28 mouse cellular contexts compared by ENCODE assay signal in the genomic region with DNA sequence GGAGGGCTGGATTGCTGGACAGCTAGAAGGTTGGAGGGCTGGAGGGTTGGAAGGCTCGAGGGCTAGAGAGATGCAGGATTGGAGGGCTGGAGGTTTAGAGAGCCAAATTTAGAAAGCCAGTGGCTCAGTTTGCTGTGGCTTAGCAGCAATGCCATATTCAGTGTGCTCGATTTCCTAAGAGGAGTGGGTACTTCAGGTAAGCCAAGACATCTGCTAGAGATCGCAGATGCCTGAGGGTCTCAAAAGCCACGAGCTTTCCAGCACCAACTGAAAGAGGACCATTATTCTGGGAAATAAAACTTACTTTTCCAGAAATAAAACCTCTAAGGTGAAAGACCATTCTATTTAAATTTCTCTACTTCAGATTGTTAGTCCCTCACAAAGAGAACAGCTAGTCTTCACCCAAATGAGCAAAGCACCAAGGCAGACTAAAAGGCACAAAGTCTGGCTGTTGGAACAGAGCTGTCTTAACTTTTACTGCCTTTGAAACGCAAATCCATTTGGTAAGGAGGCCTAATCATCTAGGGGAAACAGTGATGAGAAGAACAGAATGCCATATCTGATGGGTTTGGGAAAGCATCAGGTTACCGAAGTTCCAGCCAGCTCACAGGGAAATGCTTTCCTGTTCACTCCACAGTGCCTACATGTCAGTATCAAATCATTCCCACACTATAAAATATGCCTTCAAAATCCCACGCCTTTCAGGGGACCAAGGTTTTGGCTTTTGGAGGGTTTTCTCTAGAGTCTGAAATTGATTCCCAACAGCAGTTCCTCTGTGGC.
DNase-seq lines count a peak whose midpoint lies in the region; ATAC-seq and TF ChIP-seq lines count a peak whose summit lies in the region.
"Had no signal": no experiment of that assay in that cellular context is flagged by ENCODE, and none has a peak within 500 bp of the region (broad histone marks: within the 10 kb centered on the region; RNA-seq: fewer than 3 reads in every experiment).

No protein-coding gene starts in this region.

- no peak overlapping the region for H3K9ac ChIP-seq in limb, embryonic 11.5 days (ENCODE audit: low read length)
- no peak overlapping the region for H3K9ac ChIP-seq in embryonic facial prominence, embryonic 15.5 days
- H3K9ac ChIP-seq in limb, embryonic 14.5 days (ENCODE audit: low read depth, low read length, severe bottlenecking), result no peak overlapping the region
- no peak overlapping the region for H3K9ac ChIP-seq in intestine, embryonic 16.5 days (ENCODE audit: low read depth, low read length)
- H3K9ac ChIP-seq: heart, embryonic 13.5 days; intestine, embryonic 15.5 days; liver, embryonic 15.5 days; lung, embryonic 14.5 days; neural tube, embryonic 12.5 days had no signal

- no peak overlapping the region for H3K4me3 ChIP-seq in limb, embryonic 11.5 days (ENCODE audit: low read depth, low read length)
- H3K4me3 ChIP-seq in limb, embryonic 10.5 days, result no peak overlapping the region
- no peak overlapping the region for H3K4me3 ChIP-seq in embryonic facial prominence, embryonic 15.5 days (replicated peaks)
- H3K4me3 ChIP-seq in limb, embryonic 14.5 days (replicated peaks; ENCODE audit: low read length), result no peak overlapping the region
- no peak overlapping the region for H3K4me3 ChIP-seq in kidney, adult 2 months (ENCODE audit: insufficient read depth, low read depth, low read length)
- H3K4me3 ChIP-seq in intestine, embryonic 16.5 days (ENCODE audit: low read length), result no peak overlapping the region
- H3K4me3 ChIP-seq: gastrocnemius, adult 2 months; heart, embryonic 13.5 days; intestine, embryonic 15.5 days; liver, embryonic 15.5 days; neural tube, embryonic 12.5 days had no signal

- peak; percentile 47; the same call in 1 of the 2 replicates for ATAC-seq in limb, embryonic 11.5 days (ENCODE audit: insufficient number of reproducible peaks, low FRiP score, low TSS enrichment, low read depth)
- no peak; the same call in 1 of the 2 replicates for ATAC-seq in embryonic facial prominence, embryonic 15.5 days (ENCODE audit: insufficient number of reproducible peaks, low FRiP score, low TSS enrichment, low read depth)
- ATAC-seq in limb, embryonic 14.5 days (ENCODE audit: low FRiP score, low read depth), result peak; percentile 83
- ATAC-seq in intestine, embryonic 16.5 days, result no peak
- ATAC-seq: forebrain, embryonic 14.5 days; hindbrain, postnatal 0 days; intestine, embryonic 15.5 days; midbrain, embryonic 16.5 days had no signal

- no peaks in the 10 kb centered on the region for H3K36me3 ChIP-seq in limb, embryonic 11.5 days (ENCODE audit: control insufficient read depth, insufficient read depth, low read length)
- H3K36me3 ChIP-seq in limb, embryonic 10.5 days, result no peaks in the 10 kb centered on the region
- H3K36me3 ChIP-seq in embryonic facial prominence, embryonic 15.5 days, result no peaks in the 10 kb centered on the region
- no peaks in the 10 kb centered on the region for H3K36me3 ChIP-seq in limb, embryonic 14.5 days (ENCODE audit: control insufficient read depth, insufficient read depth, low read length)
- no peaks in the 10 kb centered on the region for H3K36me3 ChIP-seq in kidney, adult 2 months (ENCODE audit: control insufficient read depth, insufficient read depth, low read length)
- no peaks in the 10 kb centered on the region for H3K36me3 ChIP-seq in intestine, embryonic 16.5 days (ENCODE audit: control insufficient read depth, insufficient read depth, low read length)
- H3K36me3 ChIP-seq: heart, embryonic 13.5 days; intestine, embryonic 15.5 days; liver, embryonic 15.5 days; neural tube, embryonic 12.5 days had no signal

- TF ChIP-seq POLR2A in limb, embryonic 14.5 days (IDR thresholded peaks at IDR 0.05; ENCODE audit: borderline replicate concordance, extremely low read depth, insufficient read depth, insufficient read length), result no peak
- TF ChIP-seq POLR2A in kidney, adult 2 months (IDR thresholded peaks at IDR 0.05; ENCODE audit: low read depth, low read length), result no peak

- WGBS in limb, embryonic 11.5 days, result 60% methylated on average over 7 of the region's 7 CpGs
- WGBS in limb, embryonic 10.5 days, result 69% methylated on average over 7 of the region's 7 CpGs
- WGBS in embryonic facial prominence, embryonic 15.5 days, result 40% methylated on average over 7 of the region's 7 CpGs
- WGBS in limb, embryonic 14.5 days, result 37% methylated on average over 7 of the region's 7 CpGs
- WGBS in kidney, adult 2 months, result 65% methylated on average over 7 of the region's 7 CpGs
- 78% methylated on average over 7 of the region's 7 CpGs for WGBS in intestine, embryonic 16.5 days

- TF ChIP-seq CTCF in kidney, adult 2 months (conservative IDR thresholded peaks at IDR 0.05; ENCODE audit: insufficient read depth, insufficient read length, low read depth, low read length), result no peak

- intact Hi-C loops in gastrocnemius, postnatal 14 days (cut with DNase I; ENCODE audit: low total_unique reads), result no loop called here

- no peaks in the 10 kb centered on the region for H3K9me3 ChIP-seq in limb, embryonic 11.5 days (ENCODE audit: control insufficient read depth, low read length)
- no peaks in the 10 kb centered on the region for H3K9me3 ChIP-seq in limb, embryonic 10.5 days (replicated peaks)
- no peaks in the 10 kb centered on the region for H3K9me3 ChIP-seq in embryonic facial prominence, embryonic 15.5 days (replicated peaks)
- no peaks in the 10 kb centered on the region for H3K9me3 ChIP-seq in limb, embryonic 14.5 days (ENCODE audit: control insufficient read depth, low read length)
- no peaks in the 10 kb centered on the region for H3K9me3 ChIP-seq in intestine, embryonic 16.5 days (ENCODE audit: control insufficient read depth, low read length)
- H3K9me3 ChIP-seq: heart, embryonic 13.5 days; intestine, embryonic 15.5 days; liver, embryonic 15.5 days; neural tube, embryonic 12.5 days had no signal

- no peak for DNase-seq in limb, embryonic 11.5 days (ENCODE audit: low spot score)
- DNase-seq in limb, embryonic 10.5 days (ENCODE audit: low spot score), result no peak
- DNase-seq in limb, embryonic 14.5 days (ENCODE audit: low spot score), result peak; percentile 75
- DNase-seq in kidney, adult 2 months, result no peak
- no peak for DNase-seq in gastrocnemius, postnatal 14 days
- DNase-seq: adrenal gland, postnatal 10 days; cerebellum, adult 8-10 months; cerebellum, postnatal 25 days; gastrocnemius, adult 2 months; heart, postnatal 10 days; kidney, adult 9 months; kidney, postnatal 10 days; lung, embryonic 14.5 days; lung, postnatal 14 days; right cerebral cortex, adult 18-20 months; right cerebral cortex, postnatal 4 days; thymus, adult 2 months; thymus, postnatal 36 days had no signal

- no peak overlapping the region for H3K4me2 ChIP-seq in limb, embryonic 11.5 days (ENCODE audit: low read depth, severe bottlenecking)
- H3K4me2 ChIP-seq in embryonic facial prominence, embryonic 15.5 days (replicated peaks), result no peak overlapping the region
- no peak overlapping the region for H3K4me2 ChIP-seq in limb, embryonic 14.5 days (replicated peaks; ENCODE audit: low read depth, low read length, severe bottlenecking)
- H3K4me2 ChIP-seq in intestine, embryonic 16.5 days (ENCODE audit: low read depth, low read length), result no peak overlapping the region
- H3K4me2 ChIP-seq: heart, embryonic 13.5 days; intestine, embryonic 15.5 days; liver, embryonic 15.5 days; lung, embryonic 14.5 days; midbrain, embryonic 11.5 days; neural tube, embryonic 12.5 days had no signal

- H3K27ac ChIP-seq in limb, embryonic 11.5 days (replicated peaks; ENCODE audit: low read depth, low read length), result peak overlapping the region; percentile 21; the same call in 1 of the 2 replicates
- no peak overlapping the region; the same call in 1 of the 2 replicates for H3K27ac ChIP-seq in limb, embryonic 10.5 days
- H3K27ac ChIP-seq in embryonic facial prominence, embryonic 15.5 days (replicated peaks), result 0 out of 2 replicates have a peak overlapping the region, but pooled peaks have one; percentile 34
- peak overlapping the region; percentile 61; the same call in 1 of the 2 replicates for H3K27ac ChIP-seq in limb, embryonic 14.5 days (replicated peaks; ENCODE audit: low read depth, low read length)
- no peak overlapping the region for H3K27ac ChIP-seq in kidney, adult 2 months (ENCODE audit: insufficient read depth, low read depth, low read length)
- H3K27ac ChIP-seq in intestine, embryonic 16.5 days (ENCODE audit: low read length), result no peak overlapping the region
- H3K27ac ChIP-seq: gastrocnemius, adult 2 months; heart, embryonic 13.5 days; hindbrain, postnatal 0 days; intestine, embryonic 15.5 days; liver, embryonic 15.5 days; neural tube, embryonic 12.5 days had no signal

- no peaks in the 10 kb centered on the region for H3K27me3 ChIP-seq in limb, embryonic 11.5 days (ENCODE audit: control insufficient read depth, insufficient read depth, low read length)
- no peaks in the 10 kb centered on the region for H3K27me3 ChIP-seq in limb, embryonic 10.5 days (ENCODE audit: low read depth, poor library complexity, severe bottlenecking)
- no peaks in the 10 kb centered on the region for H3K27me3 ChIP-seq in embryonic facial prominence, embryonic 15.5 days
- no peaks in the 10 kb centered on the region for H3K27me3 ChIP-seq in limb, embryonic 14.5 days (ENCODE audit: control insufficient read depth, insufficient read depth, low read length)
- no peaks in the 10 kb centered on the region for H3K27me3 ChIP-seq in kidney, adult 2 months (replicated peaks; ENCODE audit: control insufficient read depth, insufficient read depth, low read length)
- H3K27me3 ChIP-seq in intestine, embryonic 16.5 days (replicated peaks; ENCODE audit: control insufficient read depth, insufficient read depth, low read length), result no peaks in the 10 kb centered on the region
- H3K27me3 ChIP-seq: heart, embryonic 13.5 days; intestine, embryonic 15.5 days; liver, embryonic 15.5 days; neural tube, embryonic 12.5 days had no signal

- H3K4me1 ChIP-seq in limb, embryonic 11.5 days (ENCODE audit: control insufficient read depth, insufficient read depth, low read length), result no peaks in the 10 kb centered on the region
- H3K4me1 ChIP-seq in limb, embryonic 10.5 days, result no peaks in the 10 kb centered on the region; the same call in 1 of the 2 replicates
- peaks cover 5% of the 10 kb centered on the region; the same call in 1 of the 2 replicates for H3K4me1 ChIP-seq in embryonic facial prominence, embryonic 15.5 days
- peaks cover 9% of the 10 kb centered on the region; the same call in 1 of the 2 replicates for H3K4me1 ChIP-seq in limb, embryonic 14.5 days (ENCODE audit: control insufficient read depth, insufficient read depth, low read length)
- no peaks in the 10 kb centered on the region for H3K4me1 ChIP-seq in kidney, adult 2 months (ENCODE audit: control insufficient read depth, insufficient read depth, low read length)
- no peaks in the 10 kb centered on the region for H3K4me1 ChIP-seq in intestine, embryonic 16.5 days (ENCODE audit: control insufficient read depth, insufficient read depth, low read length)
- H3K4me1 ChIP-seq: heart, embryonic 13.5 days; intestine, embryonic 15.5 days; liver, embryonic 15.5 days; neural tube, embryonic 12.5 days had no signal

Comparison
In these comparisons a context has a peak if more than half of its experiments do, and no peak if none do; other contexts are left out.
1. H3K27ac ChIP-seq: peak in limb, embryonic 11.5 days (single experiment), embryonic facial prominence, embryonic 15.5 days (single experiment) and limb, embryonic 14.5 days (single experiment); none in limb, embryonic 10.5 days (single experiment), kidney, adult 2 months (single experiment) and intestine, embryonic 16.5 days (single experiment).
2. ATAC-seq: peak in limb, embryonic 11.5 days (single experiment) and limb, embryonic 14.5 days (single experiment); none in embryonic facial prominence, embryonic 15.5 days (single experiment) and intestine, embryonic 16.5 days (single experiment).